Mouse (Mus musculus) cerebellum, adult 2 months (tissue): ENCODE measurements around the gene Apopt1. TPM values are rescaled to one million over a fixed set of nuclear protein-coding genes. Genes with fewer than 3 reads are reported as not detected.

Source experiments
- DNase-seq, 2 experiments: peaks; one replicate each; pipeline ENCODE4 v3.0.0; 2021
- H3K27ac ChIP-seq: fragments of 200-500 bp; 2 replicates; pipeline ENCODE4 v1.5.1; 2012; ENCODE audit warnings: low read length, control low read depth, inconsistent platforms; ENCODE audit not compliant: insufficient read depth
- H3K27me3 ChIP-seq: fragments of 200-500 bp; 2 replicates; pipeline ENCODE4 v1.6.1; 2012; ENCODE audit warnings: inconsistent platforms, mild to moderate bottlenecking, low read length, moderate library complexity; ENCODE audit not compliant: control insufficient read depth, insufficient read depth
- H3K4me1 ChIP-seq: fragments of 200-500 bp; 2 replicates; pipeline ENCODE4 v1.6.1; 2011; ENCODE audit warnings: low read length; ENCODE audit not compliant: control insufficient read depth, insufficient read depth
- H3K4me3 ChIP-seq: fragments of 200-500 bp; replicated peaks from 2 replicates; pipeline ENCODE3; 2011; ENCODE audit warnings: mild to moderate bottlenecking, low read depth, low read length, control low read depth; ENCODE audit not compliant: insufficient read depth
- CTCF ChIP-seq: fragments of 200-500 bp; IDR thresholded peaks from 2 replicates; pipeline ENCODE4 v1.5.1; 2011; ENCODE audit warnings: low read depth, mild to moderate bottlenecking, control low read depth, low read length, moderate library complexity, borderline replicate concordance; ENCODE audit not compliant: insufficient read depth
- POLR2A ChIP-seq: fragments of 200-500 bp; IDR thresholded peaks from 2 replicates; pipeline ENCODE4 v1.6.1; 2011; ENCODE audit warnings: low read length, control low read depth, borderline replicate concordance; ENCODE audit not compliant: insufficient read depth
- WGBS: fragments of 180-500 bp; shearing (Covaris S2); methylation state at CpG from one replicate; pipeline ENCODE4 v1.1.7; 2018; 5-methylcytosine and 5-hydroxymethylcytosine counted together
- polyA plus RNA-seq: library from polyadenylated mRNA; depleted of rRNA; stranded (reverse); fragments of >200 nt; gene quantifications from 2 replicates; pipeline ENCODE4 v1.2.3, GENCODE M21; 2012; rRNA removed

The Apopt1 gene
- polyA plus RNA-seq, 1 experiment, result 49.8 TPM

GRCm38 (mm10) chr12:111803538-111803937, 90.5 kb downstream of the Apopt1 start:
- Histone ChIP-seq H3K27ac (no peak overlapping the region), H3K4me1 (no peaks in the 10 kb centered on the region; the same call in 1 of the 2 replicates), H3K4me3 (no peak overlapping the region), H3K27me3 (no peaks in the 10 kb centered on the region)
- WGBS, result 64% methylated on average over 5 of the region's 5 CpGs
- peak in 1 of 2 experiments; percentile 17 for DNase-seq
- TF ChIP-seq POLR2A (no peak), CTCF (no peak)

Other genes with a start within 250 kb of the Apopt1 start
- gene Gm266, start 227.4 kb upstream of the Apopt1 start, polyA plus RNA-seq, result 8.8 and 11.2 TPM in 2 replicates
- gene Eif5, start 175.2 kb upstream of the Apopt1 start, polyA plus RNA-seq, result 176 and 183 TPM in 2 replicates
- gene Mark3, start 138.7 kb upstream of the Apopt1 start, polyA plus RNA-seq, result 80.0 and 81.4 TPM in 2 replicates
- gene Ckb, start 40.9 kb upstream of the Apopt1 start, polyA plus RNA-seq, result 5,042 and 5,433 TPM in 2 replicates
- 14.2 and 14.4 TPM in 2 replicates for gene Trmt61a, start 35.2 kb upstream of the Apopt1 start, polyA plus RNA-seq
- gene Bag5, start within 50 bp of the Apopt1 start, polyA plus RNA-seq, result 52.7 and 54.4 TPM in 2 replicates
- gene Klc1, start 45.6 kb downstream of the Apopt1 start, polyA plus RNA-seq, result 874 and 889 TPM in 2 replicates
- gene Xrcc3, start 100.6 kb downstream of the Apopt1 start, polyA plus RNA-seq, result 16.7 and 19.2 TPM in 2 replicates
- gene Zfyve21, start 100.9 kb downstream of the Apopt1 start, polyA plus RNA-seq, result 31.6 and 33.4 TPM in 2 replicates
- 37.8 and 38.4 TPM in 2 replicates for gene Ppp1r13b, start 194.8 kb downstream of the Apopt1 start, polyA plus RNA-seq